Mouse (Mus musculus): ENCODE data around the gene Popdc3. TPM values are rescaled to one million over a fixed set of nuclear protein-coding genes. Genes with fewer than 3 reads are reported as not detected.
"Not testable (repeated sequence)": the region's sequence is repeated elsewhere in the genome, so short reads cannot be mapped to it uniquely, and the experiment has no call there.

The Popdc3 gene
- 0.31 and 0.75 TPM in 2 replicates for polyA plus RNA-seq (2015; fragmentation: Nextera tagmentation; extraction: Ambion mirVana)

DNA sequence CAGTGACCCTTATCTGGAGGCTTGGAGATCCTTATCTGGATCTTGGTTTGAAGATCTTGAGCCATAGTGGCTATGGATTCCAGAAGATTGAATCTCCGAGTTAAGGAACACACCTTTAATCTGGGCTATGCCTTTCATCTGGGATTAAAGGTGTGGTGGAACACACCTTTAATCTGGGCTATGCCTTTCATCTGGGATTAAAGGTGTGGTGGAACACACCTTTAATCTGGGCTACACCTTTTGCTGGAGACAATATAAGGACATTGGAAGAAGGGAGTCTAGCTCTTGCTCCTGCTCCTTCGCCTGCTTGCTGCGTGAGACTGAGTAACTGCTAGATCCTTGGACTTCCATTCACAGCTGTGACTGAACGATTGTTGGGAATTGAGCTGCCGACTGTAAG is at the start of gene Popdc3:
Gene Popdc3, plus strand, starts transcription at position 301 of the 400 bp plus-strand sequence.
- no CpG with 5 or more reads among the region's 5 CpGs for WGBS
- H3K27ac ChIP-seq (ENCODE audit: low read length); H3K27me3 ChIP-seq (ENCODE audit: insufficient read depth, low read length); H3K36me3 ChIP-seq (ENCODE audit: insufficient read depth, low read length); H3K9me3 ChIP-seq (ENCODE audit: low read length); H3K4me1 ChIP-seq (ENCODE audit: insufficient read depth, low read length); H3K9ac ChIP-seq (replicated peaks; ENCODE audit: low read length); H3K4me3 ChIP-seq (ENCODE audit: low read length); H3K4me2 ChIP-seq (replicated peaks; ENCODE audit: low read depth, low read length); ATAC-seq (ENCODE audit: low FRiP score, low TSS enrichment): not testable (repeated sequence)

- Histone ChIP-seq H3K4me3 (ENCODE audit: low read length) (no peak overlapping the region), H3K27ac (ENCODE audit: low read length) (no peak overlapping the region), H3K9ac (replicated peaks; ENCODE audit: low read length) (no peak overlapping the region), H3K9me3 (ENCODE audit: low read length) (no peaks in the 10 kb centered on the region), H3K36me3 (ENCODE audit: insufficient read depth, low read length) (peaks cover 29% of the 10 kb centered on the region), H3K4me2 (replicated peaks; ENCODE audit: low read depth, low read length) (no peak overlapping the region), H3K27me3 (ENCODE audit: insufficient read depth, low read length) (no peaks in the 10 kb centered on the region), H3K4me1 (ENCODE audit: insufficient read depth, low read length) (peaks cover 4% of the 10 kb centered on the region; the same call in 1 of the 2 replicates)
- peak; percentile 36; the same call in 1 of the 2 replicates for ATAC-seq (ENCODE audit: low FRiP score, low TSS enrichment)
- 34% methylated on average over 11 of the region's 11 CpGs for WGBS
These were observed 48.8 kb upstream of the Popdc3 start for GRCm38 (mm10) chr10:45129105-45129504.

DNA sequence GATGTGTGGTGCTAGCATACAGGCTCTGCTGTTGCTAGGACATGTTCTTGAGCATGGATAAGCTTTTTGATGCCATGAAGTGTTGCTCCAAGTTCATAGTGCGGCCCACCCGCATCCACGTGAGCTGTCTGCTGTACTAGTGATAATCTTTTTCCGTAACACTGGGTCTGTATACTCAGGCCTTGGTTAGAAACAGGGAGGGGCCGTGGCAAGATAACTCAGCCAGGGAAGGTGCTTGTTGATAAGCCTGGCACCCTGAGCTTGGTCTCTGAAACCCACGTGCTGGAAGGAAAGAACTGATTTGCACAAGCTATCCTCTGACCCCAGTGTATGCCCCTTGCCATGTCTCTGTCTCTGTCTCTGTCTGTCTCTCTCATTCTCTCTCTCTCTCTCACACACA is 47.9 kb upstream of the Popdc3 start:
- WGBS: 87% methylated on average over 6 of the region's 6 CpGs
- 0 out of 2 replicates have a peak, but pooled peaks cover 4% of the 10 kb centered on the region for H3K9me3 ChIP-seq (ENCODE audit: low read length)
- H3K9ac ChIP-seq (replicated peaks; ENCODE audit: low read length): no peak overlapping the region
- H3K27ac ChIP-seq (ENCODE audit: low read length): no peak overlapping the region
- no peaks in the 10 kb centered on the region for H3K27me3 ChIP-seq (ENCODE audit: insufficient read depth, low read length)
- no peak for ATAC-seq (ENCODE audit: low FRiP score, low TSS enrichment)
- peaks cover 4% of the 10 kb centered on the region; the same call in 1 of the 2 replicates for H3K4me1 ChIP-seq (ENCODE audit: insufficient read depth, low read length)
- no peak overlapping the region for H3K4me2 ChIP-seq (replicated peaks; ENCODE audit: low read depth, low read length)
- peaks cover 32% of the 10 kb centered on the region for H3K36me3 ChIP-seq (ENCODE audit: insufficient read depth, low read length)
- no peak overlapping the region for H3K4me3 ChIP-seq (ENCODE audit: low read length)

DNA sequence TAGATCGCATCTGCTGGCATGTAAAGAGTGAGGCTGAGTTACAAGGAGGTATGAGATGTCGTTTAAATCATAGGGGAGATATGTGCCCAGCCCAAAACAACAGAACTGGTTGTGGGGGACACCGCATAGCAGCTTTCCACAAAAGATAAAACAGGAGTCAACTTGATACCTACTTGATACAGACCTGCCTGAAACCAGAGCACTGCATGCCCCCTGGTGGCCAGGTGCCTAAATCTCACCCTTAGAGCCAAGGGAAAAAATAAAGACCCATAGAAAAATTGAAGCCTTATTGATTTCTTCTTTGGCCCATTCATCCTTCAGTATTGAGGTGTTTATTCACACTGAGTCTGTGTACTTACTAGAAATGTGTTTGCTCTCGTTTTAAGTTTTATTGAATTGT is 45.5 kb upstream of the Popdc3 start:
- no peak overlapping the region for H3K27ac ChIP-seq (ENCODE audit: low read length)
- H3K4me2 ChIP-seq (replicated peaks; ENCODE audit: low read depth, low read length): no peak overlapping the region
- H3K4me3 ChIP-seq (ENCODE audit: low read length): no peak overlapping the region
- no peak for ATAC-seq (ENCODE audit: low FRiP score, low TSS enrichment)
- H3K9ac ChIP-seq (replicated peaks; ENCODE audit: low read length): no peak overlapping the region
- peaks cover 18% of the 10 kb centered on the region for H3K36me3 ChIP-seq (ENCODE audit: insufficient read depth, low read length)
- H3K4me1 ChIP-seq (ENCODE audit: insufficient read depth, low read length): peaks cover 4% of the 10 kb centered on the region; the same call in 1 of the 2 replicates
- WGBS: 73% methylated on average over 4 of the region's 4 CpGs
- H3K9me3 ChIP-seq (ENCODE audit: low read length): 0 out of 2 replicates have a peak, but pooled peaks cover 6% of the 10 kb centered on the region
- no peaks in the 10 kb centered on the region for H3K27me3 ChIP-seq (ENCODE audit: insufficient read depth, low read length)

- Histone ChIP-seq H3K9ac (replicated peaks; ENCODE audit: low read length) (no peak overlapping the region), H3K27ac (ENCODE audit: low read length) (no peak overlapping the region), H3K27me3 (ENCODE audit: insufficient read depth, low read length) (no peaks in the 10 kb centered on the region), H3K4me2 (replicated peaks; ENCODE audit: low read depth, low read length) (no peak overlapping the region), H3K4me1 (ENCODE audit: insufficient read depth, low read length) (no peaks in the 10 kb centered on the region), H3K9me3 (ENCODE audit: low read length) (0 out of 2 replicates have a peak, but pooled peaks cover 6% of the 10 kb centered on the region), H3K36me3 (ENCODE audit: insufficient read depth, low read length) (peaks cover 6% of the 10 kb centered on the region; the same call in 1 of the 2 replicates), H3K4me3 (ENCODE audit: low read length) (no peak overlapping the region)
- WGBS: 94% methylated on average over 7 of the region's 7 CpGs
- ATAC-seq (ENCODE audit: low FRiP score, low TSS enrichment): no peak
These were observed 41.1 kb upstream of the Popdc3 start for GRCm38 (mm10) chr10:45136806-45137205.

DNA sequence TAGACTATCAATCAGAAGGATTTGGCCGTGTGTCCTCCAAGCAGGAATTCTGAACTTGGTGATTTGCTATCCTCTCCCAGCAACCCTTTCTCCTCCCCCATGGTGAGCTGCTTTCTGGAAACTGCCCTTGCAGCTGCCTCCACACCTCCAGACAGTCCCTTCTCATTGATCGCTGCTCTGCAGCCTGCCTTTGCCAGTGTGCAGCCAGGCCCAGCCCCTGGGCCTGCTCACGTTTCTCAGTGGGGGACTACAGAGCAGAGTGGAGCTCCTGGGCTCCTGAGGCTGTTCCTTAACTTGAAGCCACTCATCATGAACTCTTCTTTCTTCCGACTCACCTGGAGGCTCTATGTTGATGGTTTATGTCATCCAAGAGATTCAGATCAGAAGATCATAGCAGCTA is 38.0 kb upstream of the Popdc3 start:
- ATAC-seq (ENCODE audit: low FRiP score, low TSS enrichment): peak; percentile 68; the same call in 1 of the 2 replicates
- no peaks in the 10 kb centered on the region for H3K27me3 ChIP-seq (ENCODE audit: insufficient read depth, low read length)
- no peaks in the 10 kb centered on the region for H3K4me1 ChIP-seq (ENCODE audit: insufficient read depth, low read length)
- H3K9ac ChIP-seq (replicated peaks; ENCODE audit: low read length): no peak overlapping the region
- no peak overlapping the region for H3K4me2 ChIP-seq (replicated peaks; ENCODE audit: low read depth, low read length)
- H3K36me3 ChIP-seq (ENCODE audit: insufficient read depth, low read length): 0 out of 2 replicates have a peak, but pooled peaks cover 4% of the 10 kb centered on the region
- H3K4me3 ChIP-seq (ENCODE audit: low read length): no peak overlapping the region
- 0 out of 2 replicates have a peak, but pooled peaks cover 3% of the 10 kb centered on the region for H3K9me3 ChIP-seq (ENCODE audit: low read length)
- WGBS: 49% methylated on average over 4 of the region's 4 CpGs
- H3K27ac ChIP-seq (ENCODE audit: low read length): no peak overlapping the region

DNA sequence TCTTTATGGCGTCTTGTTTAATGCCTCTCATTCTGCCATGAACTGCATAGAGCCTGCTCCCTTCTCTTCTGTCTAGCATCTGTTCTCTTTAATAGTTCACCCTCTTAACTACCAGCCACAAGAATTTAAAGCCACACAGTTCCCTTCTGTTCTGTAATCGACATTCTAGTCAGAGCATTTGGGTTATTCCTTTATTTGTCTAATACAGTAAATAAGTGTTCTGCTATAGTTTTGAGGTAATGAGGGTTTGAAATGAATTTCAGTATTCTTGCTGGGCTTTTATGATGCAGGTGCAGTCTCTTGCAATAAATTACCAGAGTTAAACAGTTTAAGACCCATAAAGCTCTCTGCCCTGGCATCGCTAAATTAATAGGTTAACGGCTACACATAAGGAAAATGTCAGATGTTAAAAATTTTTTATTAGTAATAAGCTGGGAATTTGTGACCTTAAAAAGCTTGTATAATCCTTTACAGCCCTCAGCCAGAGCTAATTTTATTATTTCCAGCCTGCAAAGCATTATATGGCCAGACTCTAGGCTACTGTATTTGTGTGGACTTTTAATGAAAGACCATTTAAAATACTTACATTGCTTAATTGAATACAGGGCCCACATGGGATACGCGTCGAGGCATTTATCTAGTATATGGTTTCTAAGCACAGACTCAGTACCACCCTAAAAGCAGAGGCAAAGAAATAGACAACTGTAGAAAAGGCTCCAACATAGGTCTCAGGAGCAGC is 37.3 kb upstream of the Popdc3 start:
- Histone ChIP-seq H3K36me3 (ENCODE audit: insufficient read depth, low read length) (no peaks in the 10 kb centered on the region), H3K27me3 (ENCODE audit: insufficient read depth, low read length) (no peaks in the 10 kb centered on the region), H3K4me2 (replicated peaks; ENCODE audit: low read depth, low read length) (no peak overlapping the region), H3K27ac (ENCODE audit: low read length) (no peak overlapping the region), H3K9me3 (ENCODE audit: low read length) (no peaks in the 10 kb centered on the region), H3K4me3 (ENCODE audit: low read length) (no peak overlapping the region), H3K4me1 (ENCODE audit: insufficient read depth, low read length) (no peaks in the 10 kb centered on the region), H3K9ac (replicated peaks; ENCODE audit: low read length) (no peak overlapping the region)
- WGBS: 76% methylated on average over 7 of the region's 7 CpGs
- ATAC-seq (ENCODE audit: low FRiP score, low TSS enrichment): no peak

GRCm38 (mm10) chr10:45142359-45142758 is 35.5 kb upstream of the Popdc3 start:
- Histone ChIP-seq H3K4me2 (replicated peaks; ENCODE audit: low read depth, low read length) (no peak overlapping the region), H3K27me3 (ENCODE audit: insufficient read depth, low read length) (no peaks in the 10 kb centered on the region), H3K36me3 (ENCODE audit: insufficient read depth, low read length) (no peaks in the 10 kb centered on the region), H3K27ac (ENCODE audit: low read length) (no peak overlapping the region), H3K4me3 (ENCODE audit: low read length) (no peak overlapping the region), H3K9me3 (ENCODE audit: low read length) (no peaks in the 10 kb centered on the region), H3K4me1 (ENCODE audit: insufficient read depth, low read length) (no peaks in the 10 kb centered on the region), H3K9ac (replicated peaks; ENCODE audit: low read length) (no peak overlapping the region)
- ATAC-seq (ENCODE audit: low FRiP score, low TSS enrichment): peak; percentile 52; the same call in 1 of the 2 replicates
- WGBS: 56% methylated on average over 5 of the region's 5 CpGs

- Histone ChIP-seq H3K4me2 (replicated peaks; ENCODE audit: low read depth, low read length) (no peak overlapping the region), H3K9ac (replicated peaks; ENCODE audit: low read length) (no peak overlapping the region), H3K36me3 (ENCODE audit: insufficient read depth, low read length) (peaks cover 4% of the 10 kb centered on the region; the same call in 1 of the 2 replicates), H3K27me3 (ENCODE audit: insufficient read depth, low read length) (no peaks in the 10 kb centered on the region), H3K4me1 (ENCODE audit: insufficient read depth, low read length) (no peaks in the 10 kb centered on the region), H3K9me3 (ENCODE audit: low read length) (no peaks in the 10 kb centered on the region), H3K4me3 (ENCODE audit: low read length) (no peak overlapping the region), H3K27ac (ENCODE audit: low read length) (no peak overlapping the region)
- WGBS: 93% methylated on average over 6 of the region's 6 CpGs
- ATAC-seq (ENCODE audit: low FRiP score, low TSS enrichment): no peak
These were observed 33.7 kb upstream of the Popdc3 start for GRCm38 (mm10) chr10:45144038-45144817.
